Mouse (Mus musculus): ENCODE measurements around the gene Add3.
A peak's percentile ranks its signal among the peaks of the same experiment; 100 is the strongest.

The Add3 gene

DNA sequence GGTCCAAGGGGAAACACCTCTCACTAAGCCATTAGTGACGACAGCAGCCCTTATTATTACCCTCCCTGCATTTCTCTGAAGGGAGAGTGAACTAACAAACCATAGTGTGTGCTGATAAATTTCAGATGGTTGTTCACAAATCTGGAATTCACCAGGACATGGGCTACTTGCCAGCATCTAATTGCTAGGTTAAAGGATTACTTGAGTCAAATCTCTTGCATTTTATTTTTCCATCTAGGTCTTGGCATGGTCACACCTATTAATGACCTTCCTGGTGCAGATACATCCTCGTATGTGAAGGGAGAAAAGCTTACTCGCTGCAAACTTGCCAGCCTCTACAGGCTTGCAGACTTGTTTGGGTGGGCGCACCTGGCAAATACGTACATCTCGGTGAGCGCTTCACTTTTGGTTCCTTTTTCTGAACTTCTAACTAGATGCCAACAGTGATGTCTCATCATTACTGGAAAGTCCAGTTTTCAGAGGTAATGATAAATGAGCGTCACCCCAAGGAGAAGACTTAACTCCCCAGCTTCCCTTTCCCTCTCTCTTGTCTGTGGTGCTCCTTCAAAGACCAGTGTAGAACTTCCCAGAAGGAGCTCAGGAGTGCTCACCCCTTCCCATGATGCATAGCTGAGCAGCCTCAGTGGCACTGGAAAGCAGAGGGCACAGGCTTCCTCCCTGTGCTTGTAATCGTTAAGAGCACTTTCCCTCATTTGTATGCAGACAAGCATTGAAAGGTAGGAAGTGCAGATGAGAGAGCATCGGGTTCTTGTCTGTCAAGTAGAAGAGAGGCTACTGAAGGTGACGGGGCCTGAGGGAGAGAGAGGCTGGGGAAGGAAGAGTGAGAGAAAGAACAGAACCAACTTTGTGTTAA is 90.9 kb downstream of the Add3 start:
- no peak for DNase-seq (ENCODE audit: low spot score in 2 of 2)

DNA sequence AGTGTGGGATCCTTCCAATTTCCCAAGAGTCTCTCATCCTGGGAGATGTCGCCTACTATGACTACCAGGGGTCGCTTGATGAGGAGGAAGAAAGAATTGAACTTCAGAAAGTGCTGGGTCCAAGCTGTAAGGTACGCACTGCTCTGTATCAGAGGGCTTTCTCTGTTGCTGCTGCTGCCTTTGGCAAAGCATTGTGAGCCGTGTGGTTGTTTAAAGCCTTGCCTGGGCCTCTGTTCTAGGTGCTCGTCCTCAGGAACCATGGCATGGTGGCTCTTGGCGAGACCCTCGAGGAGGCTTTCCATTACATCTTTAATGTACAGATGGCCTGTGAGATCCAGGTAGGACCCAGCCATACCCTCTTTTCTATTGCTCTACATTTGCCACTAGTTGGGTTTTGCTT is 93.3 kb downstream of the Add3 start:
- DNase-seq (ENCODE audit: low spot score in 2 of 2): no peak

DNA sequence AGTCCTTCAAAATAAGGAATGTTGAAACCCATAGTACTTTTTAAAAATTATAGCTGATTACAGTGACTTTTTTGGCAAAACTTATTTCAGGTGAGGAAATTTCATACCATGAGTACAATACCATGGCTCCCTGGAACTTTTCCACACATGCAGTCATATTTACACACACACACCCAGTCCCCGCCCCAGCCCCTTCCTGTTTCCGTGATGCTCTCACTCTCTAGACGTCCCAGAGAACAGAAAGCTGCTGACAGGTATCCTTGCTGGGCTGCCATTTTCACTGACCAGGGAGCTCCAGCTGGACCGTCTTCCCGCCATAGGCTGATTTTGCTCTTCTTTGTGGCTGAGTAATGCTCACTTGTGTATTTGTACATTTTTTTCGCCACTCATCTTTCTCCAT is 101.6 kb downstream of the Add3 start:
- DNase-seq (ENCODE audit: low spot score in 2 of 2): no peak

DNA sequence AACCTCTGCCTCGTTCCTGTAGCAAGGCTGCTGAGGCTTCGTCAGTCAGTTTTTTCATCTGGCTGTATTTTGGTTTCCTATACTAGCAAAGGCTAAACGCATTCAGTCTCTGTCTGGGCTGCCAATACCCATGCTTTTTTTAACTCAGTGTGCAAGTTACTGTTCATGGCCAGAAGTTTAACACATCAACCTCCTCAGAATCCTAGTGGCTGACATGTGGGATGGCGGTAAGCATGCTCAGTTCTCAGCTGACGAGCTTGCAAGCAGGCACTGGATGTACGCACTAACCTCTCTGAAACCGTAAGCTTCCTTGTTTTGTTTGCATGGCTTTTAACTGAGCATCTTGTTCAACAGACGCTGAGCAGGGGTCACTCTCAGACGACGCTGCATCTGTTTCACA is 103.7 kb downstream of the Add3 start:
- no peak for DNase-seq (ENCODE audit: low spot score in 2 of 2)

DNA sequence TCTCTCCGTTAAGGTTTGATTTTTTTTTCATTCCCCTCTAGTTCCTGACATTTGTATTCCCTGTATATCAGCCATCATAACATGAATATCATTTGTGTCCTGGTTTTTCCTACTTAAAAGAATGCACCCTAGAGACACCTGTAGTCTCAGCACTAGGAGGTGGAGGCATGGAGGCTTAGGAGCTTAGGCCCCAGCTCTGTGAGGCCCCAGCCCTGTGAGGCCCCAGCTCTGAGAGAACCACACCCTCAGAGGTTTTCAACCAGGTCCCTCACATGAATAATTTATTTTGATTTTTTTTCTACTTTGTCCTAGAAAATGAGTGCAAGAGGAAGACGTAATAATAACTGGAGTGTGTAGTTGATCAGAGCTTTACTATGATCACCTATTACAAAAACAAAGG is 107.3 kb downstream of the Add3 start:
- DNase-seq (ENCODE audit: low spot score in 2 of 2): no peak

DNA sequence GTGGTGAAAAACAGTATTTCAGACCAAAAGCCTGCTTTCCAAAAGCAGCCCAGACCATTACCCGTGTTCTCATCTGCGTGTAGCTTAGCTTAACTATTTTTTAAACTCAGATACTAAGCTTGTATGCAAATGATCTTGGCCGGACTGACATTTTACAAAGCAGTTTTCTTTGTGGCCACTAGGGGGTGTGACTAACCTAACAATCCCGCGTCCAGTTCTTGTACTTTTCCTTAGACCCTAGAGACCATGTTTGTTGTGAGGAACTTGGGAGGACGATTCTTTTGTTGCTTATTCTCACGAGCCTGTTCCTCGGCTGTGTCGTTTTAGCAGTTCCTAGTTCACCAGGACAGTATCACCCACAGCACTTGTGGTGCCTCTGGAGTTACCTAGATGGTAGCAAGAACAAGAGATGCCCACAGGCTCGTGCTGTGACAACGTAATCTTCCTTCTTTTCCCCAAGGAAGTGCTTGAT is 107.8 kb downstream of the Add3 start:
- peak; percentile 44 to 51 for DNase-seq (ENCODE audit: low spot score in 2 of 2)

DNA sequence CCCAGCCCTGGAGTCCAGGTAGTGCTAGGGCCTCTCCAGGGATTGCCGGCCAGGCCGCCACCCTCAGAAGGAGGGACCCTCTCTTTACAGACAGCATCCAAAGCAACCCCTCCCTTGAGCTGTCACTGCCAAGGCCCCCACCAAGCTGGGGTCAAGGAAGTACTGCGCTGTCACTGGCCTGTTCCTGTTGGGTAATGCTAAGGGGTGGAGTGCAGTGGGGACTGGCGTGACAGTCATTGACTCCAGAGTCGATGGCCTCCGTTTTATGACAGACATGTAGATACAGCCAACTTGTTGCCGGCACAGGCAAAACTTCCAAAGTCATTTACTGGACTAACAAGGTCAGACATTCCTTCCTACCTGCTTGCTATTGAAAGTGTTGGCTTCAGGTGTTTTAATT is 110.8 kb downstream of the Add3 start:
- DNase-seq (ENCODE audit: low spot score in 2 of 2): no peak

DNA sequence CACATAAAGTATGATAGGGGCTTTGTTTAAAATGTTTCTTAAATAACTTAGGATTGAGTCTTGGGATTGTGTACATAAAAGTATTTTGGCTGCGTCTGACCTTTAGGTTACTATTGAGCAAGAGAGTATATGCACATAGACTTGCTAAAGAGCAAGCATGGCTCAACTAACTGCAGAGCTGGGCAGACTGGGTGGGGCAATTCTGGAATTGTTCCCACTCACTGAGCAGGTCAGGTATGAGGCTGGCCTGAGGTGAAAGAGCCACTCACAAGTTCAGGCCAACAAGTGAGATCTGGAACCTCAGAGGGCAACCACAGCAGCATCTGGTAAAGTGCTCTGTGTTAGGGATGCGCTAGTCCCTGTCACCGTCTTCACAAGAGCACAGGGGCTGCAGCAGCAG is 111.4 kb downstream of the Add3 start:
- DNase-seq (ENCODE audit: low spot score in 2 of 2): no peak

DNA sequence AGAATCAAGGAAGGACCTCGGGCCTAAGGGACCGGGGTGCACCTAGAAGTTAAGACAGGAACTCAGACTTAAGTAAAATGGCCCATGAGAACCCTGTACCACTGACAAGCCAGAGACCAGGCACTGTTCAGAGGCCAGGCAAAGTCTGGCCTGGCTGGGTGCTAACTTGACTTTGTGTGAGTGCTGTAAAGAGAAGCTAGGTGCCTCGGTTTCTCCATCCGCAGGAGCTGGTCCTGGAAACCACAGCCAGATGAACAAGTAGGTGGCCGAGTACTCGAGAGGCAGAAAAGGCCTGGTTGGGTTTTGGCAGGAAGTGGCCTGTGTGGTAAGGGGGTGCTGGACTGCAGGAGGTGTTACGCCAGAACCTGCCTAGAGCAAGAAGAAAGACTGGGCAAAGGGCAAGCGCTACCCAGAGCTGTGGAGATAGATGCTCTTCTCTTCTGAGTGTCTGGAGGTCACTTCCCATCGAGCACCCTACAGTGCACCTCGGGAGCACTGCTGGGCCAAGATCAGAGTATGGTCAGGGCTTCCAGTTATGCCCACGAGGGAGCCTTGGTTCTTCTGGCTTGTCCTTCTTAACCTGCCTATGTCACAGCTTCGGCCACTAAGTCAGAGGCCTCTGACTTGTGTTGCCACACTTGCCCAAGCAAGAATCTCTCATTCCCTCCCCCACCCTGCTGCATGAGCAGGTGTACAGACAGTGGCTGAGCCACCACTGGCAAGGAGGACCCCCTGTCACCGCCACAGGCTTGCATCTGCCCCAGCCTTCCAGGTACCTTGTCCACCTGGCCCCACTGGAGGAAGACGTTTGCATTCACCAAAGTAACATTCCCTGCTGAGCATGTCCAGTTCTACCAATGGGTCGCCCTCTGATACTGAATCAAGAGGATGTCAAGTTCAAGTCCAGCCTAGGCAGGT is 112.1 kb downstream of the Add3 start:
- DNase-seq (ENCODE audit: low spot score in 2 of 2): peak; percentile 52 to 70

DNA sequence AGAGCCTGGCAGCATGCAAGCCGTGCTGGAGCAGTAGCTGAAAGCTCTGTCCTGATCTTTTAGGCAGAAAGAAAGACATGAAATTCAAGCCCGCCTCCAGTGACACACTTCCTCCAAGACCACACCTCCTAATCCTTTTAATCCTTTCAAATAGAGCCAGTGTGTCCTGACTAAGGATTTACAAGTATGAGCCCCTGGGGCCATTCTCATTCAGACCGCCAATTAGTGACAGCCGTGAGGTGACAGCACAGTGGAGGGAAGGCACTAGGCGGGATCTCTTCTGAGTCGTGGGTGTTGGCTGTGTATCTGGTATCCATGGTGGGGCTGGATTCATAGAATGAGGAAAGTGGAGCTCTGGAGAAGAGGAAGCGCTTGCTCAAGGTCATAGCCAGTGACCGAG is 116.1 kb downstream of the Add3 start:
- no peak for DNase-seq (ENCODE audit: low spot score in 2 of 2)

DNA sequence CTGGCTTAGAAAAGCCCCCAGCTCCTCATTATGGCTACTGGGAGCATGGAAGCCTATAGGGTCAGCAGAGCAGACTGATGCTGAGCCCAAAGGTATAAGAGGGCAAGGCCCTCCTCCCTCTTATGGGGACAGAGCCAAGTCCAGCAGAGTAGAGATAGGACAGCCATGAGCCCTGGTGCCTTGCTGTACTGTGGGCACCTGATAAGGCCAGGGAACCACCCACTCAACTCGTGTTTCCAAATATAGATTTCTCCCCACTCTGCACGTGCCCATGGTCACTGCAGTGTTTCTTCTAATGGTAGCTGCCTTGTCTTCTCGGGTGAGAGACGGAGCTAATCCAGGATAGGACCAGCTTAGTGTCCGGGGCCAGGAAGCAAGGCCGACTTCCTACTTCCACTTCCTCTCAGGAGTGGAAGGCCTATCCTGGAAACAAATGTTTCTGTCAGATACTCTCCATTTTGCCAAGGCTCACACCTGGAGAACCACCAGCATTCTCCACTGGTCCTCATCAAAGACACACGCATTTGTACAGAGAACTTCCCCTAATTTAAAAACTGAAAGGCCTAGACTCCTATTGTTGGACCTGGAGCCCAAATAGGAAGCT is 116.8 kb downstream of the Add3 start:
- no peak for DNase-seq (ENCODE audit: low spot score in 2 of 2)

DNA sequence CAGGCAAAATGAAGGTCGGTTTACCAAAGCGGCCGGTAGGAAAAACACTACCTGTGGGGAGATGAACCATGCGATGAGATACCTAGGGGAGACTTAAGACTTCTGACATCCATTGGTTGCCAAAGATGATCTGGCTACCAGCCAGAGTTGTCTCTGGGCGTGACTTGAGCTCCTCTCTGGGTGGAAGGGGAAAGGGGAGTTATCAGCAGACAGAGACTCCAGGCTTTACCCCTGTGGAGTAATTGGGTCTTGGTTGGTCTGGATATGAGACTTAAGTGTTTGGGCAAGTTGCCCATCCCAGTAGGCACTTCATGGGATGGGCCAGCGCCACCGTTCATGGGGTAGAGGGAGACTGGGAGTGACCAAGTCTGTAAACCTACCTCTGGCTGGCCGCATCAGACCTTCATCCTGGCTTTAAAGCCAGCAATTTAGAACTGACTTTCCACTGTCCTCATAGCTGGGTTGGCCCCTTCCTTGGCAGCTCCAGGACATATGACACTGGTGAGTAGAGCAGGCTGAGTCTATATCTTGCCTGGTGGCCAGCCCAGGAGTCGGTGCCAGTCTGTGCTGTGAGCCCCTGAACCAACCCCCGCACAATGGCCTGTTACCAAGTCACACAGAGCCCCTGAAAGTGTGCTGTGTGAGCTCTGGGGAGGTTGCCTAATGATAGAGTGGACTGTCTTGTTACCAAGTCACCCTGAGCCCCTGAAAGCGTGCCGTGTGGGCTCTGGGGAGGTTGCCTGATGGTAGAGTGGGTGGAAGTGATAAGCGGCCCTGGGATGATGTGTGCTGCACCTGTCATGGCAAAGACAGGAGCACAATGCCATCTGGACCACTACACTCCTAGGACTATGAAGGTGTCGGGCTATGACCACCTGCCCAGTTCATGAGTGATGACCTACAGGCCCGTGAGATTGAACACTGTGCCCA is 117.7 kb downstream of the Add3 start:
- no peak for DNase-seq (ENCODE audit: low spot score in 2 of 2)

DNA sequence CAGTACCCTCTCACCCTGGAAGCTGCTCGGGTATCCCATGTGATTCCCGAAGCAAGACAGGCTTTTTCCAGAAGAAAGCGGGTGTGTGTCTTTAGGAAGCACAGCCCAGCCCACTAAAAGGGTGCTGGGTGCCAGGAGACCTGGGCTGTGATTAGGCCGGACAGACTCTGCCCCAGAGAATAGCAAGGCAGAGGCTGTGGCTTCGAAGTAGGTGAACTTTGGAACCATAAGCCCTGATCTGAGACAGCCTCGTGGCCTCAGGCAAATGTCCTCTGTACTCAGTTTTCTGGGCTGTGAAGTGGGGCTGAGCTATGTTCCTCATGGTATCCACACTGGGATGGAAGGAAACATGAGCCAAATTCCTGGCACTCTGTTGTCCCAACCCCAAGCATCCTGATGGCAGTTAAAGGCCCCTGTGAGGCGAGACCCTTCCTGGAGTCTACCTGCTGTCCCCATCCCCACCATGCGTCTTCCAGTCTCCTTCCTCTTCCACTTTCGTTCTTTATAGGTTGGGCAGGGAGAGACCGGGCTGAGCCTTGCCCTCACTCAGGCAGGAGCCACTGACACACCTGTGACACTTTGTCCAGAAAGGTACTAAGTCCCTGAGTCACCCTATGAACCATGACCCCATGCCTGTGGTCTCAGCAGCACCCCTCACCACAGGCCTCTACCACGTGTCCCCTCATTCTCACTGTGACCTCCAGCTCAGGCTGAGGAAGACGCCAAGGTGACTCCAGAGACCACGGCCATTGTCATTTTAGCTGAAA is 118.7 kb downstream of the Add3 start:
- no peak for DNase-seq (ENCODE audit: low spot score in 2 of 2)

DNA sequence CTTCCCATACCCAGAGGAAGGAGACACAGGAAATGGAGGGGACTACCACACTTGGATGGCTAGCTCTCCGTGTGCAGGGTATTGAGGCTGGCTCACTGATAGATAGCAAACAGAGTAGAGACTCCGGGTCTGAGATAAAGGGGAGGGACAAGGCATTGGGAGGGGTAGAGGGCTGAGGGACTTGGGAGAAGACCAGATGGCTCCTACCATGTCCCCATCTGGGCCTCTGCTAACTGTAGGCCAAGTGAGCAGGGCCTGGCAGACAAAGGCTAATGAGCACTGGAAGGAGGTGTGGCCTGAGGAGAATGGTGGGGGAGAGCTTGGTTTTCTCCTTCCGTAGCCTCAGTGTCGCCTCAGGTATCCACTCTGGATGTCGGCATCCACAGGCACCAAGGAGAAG is 119.3 kb downstream of the Add3 start:
- DNase-seq (ENCODE audit: low spot score in 2 of 2): no peak

DNA sequence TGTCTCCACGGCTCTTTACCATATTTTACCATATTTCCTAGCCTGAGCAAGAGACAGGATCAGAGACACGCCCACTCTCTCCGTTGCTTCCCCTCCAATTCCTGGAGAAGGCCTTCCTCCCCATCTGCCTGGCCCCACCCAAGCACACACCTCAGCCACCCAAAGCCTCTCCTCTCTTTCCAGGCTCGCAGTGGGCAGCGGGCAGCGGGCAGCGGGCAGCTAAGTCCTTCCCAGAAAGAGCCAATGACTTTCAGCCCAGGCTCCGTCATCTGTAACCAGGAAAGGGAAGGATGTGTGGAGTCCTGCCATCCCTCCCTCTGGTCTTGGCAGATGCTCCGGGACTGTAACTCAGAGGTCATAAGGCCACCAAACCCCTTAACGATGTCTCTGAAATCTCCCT is 120.0 kb downstream of the Add3 start:
- DNase-seq (ENCODE audit: low spot score in 2 of 2): no peak

DNA sequence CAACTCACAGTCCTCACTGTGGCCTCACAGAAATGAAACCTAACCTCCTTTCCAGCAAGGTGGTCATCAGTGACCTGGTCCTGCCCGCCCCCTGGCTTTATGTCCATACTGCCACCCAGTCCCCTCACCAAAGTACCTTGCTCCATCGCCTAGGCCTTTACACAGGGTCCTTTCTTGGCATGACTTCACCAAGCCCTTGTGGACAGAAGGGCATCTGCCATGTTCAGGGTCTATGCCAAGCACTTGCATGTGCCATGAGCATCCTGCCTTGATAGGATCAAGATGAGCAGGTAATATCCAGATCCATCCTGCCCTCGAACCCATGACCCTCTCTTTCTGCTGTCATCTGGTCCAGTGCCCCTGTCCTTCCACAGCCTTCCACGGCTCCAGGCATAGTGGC is 120.6 kb downstream of the Add3 start:
- DNase-seq (ENCODE audit: low spot score in 2 of 2): no peak

DNA sequence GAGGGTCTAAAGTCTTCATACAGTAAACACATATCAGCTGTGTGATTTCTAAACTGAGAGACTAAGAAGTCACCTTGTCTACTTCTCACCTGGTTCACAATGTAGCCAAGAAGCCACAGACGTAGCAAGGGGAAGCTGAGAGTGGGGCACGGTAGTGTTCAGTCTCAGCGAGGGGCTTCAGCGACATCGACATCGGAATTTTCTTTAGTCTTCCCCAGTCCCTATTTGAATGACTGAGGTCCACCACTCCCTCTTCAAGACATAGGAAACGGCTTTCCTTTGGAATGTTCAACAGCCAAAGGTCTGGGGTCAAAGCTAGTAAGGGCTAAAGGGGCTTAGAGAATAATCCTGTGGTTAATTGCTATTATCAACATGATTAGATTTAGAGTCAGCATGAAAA is 121.8 kb downstream of the Add3 start:
- DNase-seq (ENCODE audit: low spot score in 2 of 2): no peak

DNA sequence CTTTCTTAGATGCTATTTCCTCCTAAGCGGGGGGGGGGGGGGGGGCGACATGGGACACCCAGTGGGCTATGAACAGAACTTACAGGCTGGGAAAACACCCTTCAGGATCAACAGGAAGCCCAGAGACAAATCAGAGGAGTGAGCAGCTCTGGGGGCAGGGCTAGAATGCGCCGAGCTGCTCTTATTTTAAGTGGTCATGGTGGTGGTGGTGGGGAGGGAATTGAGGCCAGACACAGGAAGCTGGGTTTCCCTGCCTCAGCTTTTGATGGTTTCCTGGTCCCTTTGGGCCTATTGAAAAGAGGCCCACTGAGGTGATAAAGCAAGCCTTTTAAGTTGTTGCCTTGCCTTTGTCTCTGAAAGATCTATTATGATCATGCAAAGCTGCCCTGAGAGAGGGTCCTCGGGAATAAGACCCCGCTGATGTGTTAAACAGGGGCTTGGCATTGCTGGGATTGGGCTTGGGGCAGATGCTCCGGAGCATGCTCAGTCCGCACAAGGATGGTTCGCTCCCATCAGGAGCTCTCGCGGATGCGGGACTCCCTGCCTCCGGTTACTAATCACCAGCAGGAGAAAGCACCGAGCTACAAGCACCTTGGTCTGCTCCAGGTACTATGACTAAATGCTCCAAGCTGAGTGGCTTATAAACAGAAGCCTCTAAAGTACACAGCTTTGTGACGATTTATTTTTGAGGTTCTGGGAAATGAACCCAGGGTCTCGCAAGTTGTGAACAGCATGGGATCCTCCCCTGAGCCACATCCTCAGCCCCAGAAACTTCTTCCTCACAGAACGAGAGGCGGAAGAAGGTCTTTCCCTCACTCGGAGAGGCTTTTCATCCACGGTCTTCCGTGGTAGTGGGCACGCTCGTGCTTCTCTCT is 123.9 kb downstream of the Add3 start:
- DNase-seq (ENCODE audit: low spot score in 2 of 2): peak; percentile 61 to 73

All from natural killer cell, adult 2 months (primary cell).